In the genomic region with DNA sequence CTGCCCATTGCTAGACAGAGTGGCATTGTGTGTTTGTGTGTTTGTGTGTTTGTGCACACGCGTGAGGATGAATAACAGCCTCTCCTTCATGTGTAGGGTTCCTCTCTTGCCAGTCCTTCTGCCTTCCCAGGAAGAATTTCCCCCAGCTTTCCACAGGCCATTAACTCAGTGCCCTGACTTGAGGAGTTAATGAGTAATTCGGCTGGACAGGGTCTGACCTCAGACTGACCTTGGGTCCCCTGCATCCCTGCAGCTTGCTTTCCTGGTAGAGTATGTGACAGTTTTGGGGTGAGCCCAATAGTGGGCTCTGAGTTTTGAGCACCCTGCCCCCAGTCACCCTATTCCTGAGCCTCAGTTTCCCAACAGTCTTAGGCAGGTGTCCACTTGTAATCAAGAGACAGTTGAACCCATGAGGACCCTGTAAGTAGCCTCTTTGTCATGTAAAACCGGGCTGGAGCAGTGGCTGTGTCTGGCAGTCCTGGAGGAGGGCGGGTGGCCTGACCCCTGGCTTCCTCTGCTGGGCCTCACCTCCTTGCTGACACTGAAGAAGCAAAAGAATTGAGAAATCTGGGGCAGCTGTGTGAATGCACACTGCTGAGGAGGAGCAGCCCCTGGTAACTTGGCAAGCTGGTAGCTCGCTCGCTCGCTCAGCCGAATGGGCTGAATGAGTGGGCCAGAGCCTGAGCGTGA, we compare ENCODE assay signal across 9 mouse cellular contexts. TPM values are rescaled to one million over a fixed set of nuclear protein-coding genes. Genes with fewer than 3 reads are reported as not detected.
DNase-seq lines count a peak whose midpoint lies in the region; ATAC-seq and TF ChIP-seq lines count a peak whose summit lies in the region.
"Had no signal": no experiment of that assay in that cellular context is flagged by ENCODE, and none has a peak within 500 bp of the region (broad histone marks: within the 10 kb centered on the region; RNA-seq: fewer than 3 reads in every experiment).

No protein-coding gene starts in this region.

- peaks cover 7% of the 10 kb centered on the region; the same call in 1 of the 2 replicates for H3K36me3 ChIP-seq in hindbrain, embryonic 10.5 days
- H3K36me3 ChIP-seq in hindbrain, embryonic 14.5 days (replicated peaks; ENCODE audit: control insufficient read depth, insufficient read depth) = no peaks in the 10 kb centered on the region
- H3K36me3 ChIP-seq in kidney, adult 2 months (ENCODE audit: control insufficient read depth, insufficient read depth, low read length) = no peaks in the 10 kb centered on the region
- no peaks in the 10 kb centered on the region for H3K36me3 ChIP-seq in neural tube, embryonic 13.5 days

- no peak overlapping the region for H3K9ac ChIP-seq in hindbrain, embryonic 14.5 days
- no peak overlapping the region for H3K9ac ChIP-seq in neural tube, embryonic 13.5 days

- peak overlapping the region; percentile 93 for H3K27ac ChIP-seq in hindbrain, embryonic 10.5 days
- no peak overlapping the region for H3K27ac ChIP-seq in hindbrain, embryonic 14.5 days
- 0 out of 2 replicates have a peak overlapping the region, but pooled peaks have one; percentile 13 for H3K27ac ChIP-seq in cortical plate, adult 2 months (ENCODE audit: insufficient read depth, low read length)
- H3K27ac ChIP-seq in kidney, adult 2 months (ENCODE audit: insufficient read depth, low read depth, low read length) = peak overlapping the region; percentile 97
- peak overlapping the region; percentile 79; the same call in 1 of the 2 replicates for H3K27ac ChIP-seq in neural tube, embryonic 13.5 days (replicated peaks)

- TF ChIP-seq POLR2A in cortical plate, adult 2 months (IDR thresholded peaks at IDR 0.05; ENCODE audit: extremely low read depth, insufficient read depth, low read length) = no peak
- TF ChIP-seq POLR2A in kidney, adult 2 months (IDR thresholded peaks at IDR 0.05; ENCODE audit: low read depth, low read length) = no peak

- no peak for ATAC-seq in hindbrain, embryonic 14.5 days (ENCODE audit: low FRiP score)
- ATAC-seq in neural tube, embryonic 13.5 days (ENCODE audit: low read depth) = no peak
- no peak for ATAC-seq in activated CD4-positive, CD25-positive, alpha-beta regulatory T cell, adult 4 months

- 21% methylated on average over 10 of the region's 10 CpGs for WGBS in hindbrain, embryonic 10.5 days
- 30% methylated on average over 10 of the region's 10 CpGs for WGBS in hindbrain, embryonic 14.5 days
- WGBS in kidney, adult 2 months = 27% methylated on average over 10 of the region's 10 CpGs
- WGBS in neural tube, embryonic 13.5 days = 23% methylated on average over 10 of the region's 10 CpGs

- H3K27me3 ChIP-seq in hindbrain, embryonic 10.5 days (ENCODE audit: insufficient read depth, poor library complexity, severe bottlenecking) = no peaks in the 10 kb centered on the region
- H3K27me3 ChIP-seq in hindbrain, embryonic 14.5 days (ENCODE audit: control insufficient read depth, insufficient read depth, low read length) = no peaks in the 10 kb centered on the region
- H3K27me3 ChIP-seq in kidney, adult 2 months (replicated peaks; ENCODE audit: control insufficient read depth, insufficient read depth, low read length) = no peaks in the 10 kb centered on the region
- H3K27me3 ChIP-seq in neural tube, embryonic 13.5 days = no peaks in the 10 kb centered on the region

- no peak overlapping the region for H3K4me2 ChIP-seq in hindbrain, embryonic 14.5 days (replicated peaks)
- no peak overlapping the region for H3K4me2 ChIP-seq in neural tube, embryonic 13.5 days

- H3K4me3 ChIP-seq in hindbrain, embryonic 10.5 days = 0 out of 2 replicates have a peak overlapping the region, but pooled peaks have one; percentile 30
- no peak overlapping the region for H3K4me3 ChIP-seq in hindbrain, embryonic 14.5 days (replicated peaks; ENCODE audit: low read length)
- no peak overlapping the region for H3K4me3 ChIP-seq in cortical plate, adult 2 months (ENCODE audit: insufficient read depth, low read length)
- H3K4me3 ChIP-seq in kidney, adult 2 months (ENCODE audit: insufficient read depth, low read depth, low read length) = no peak overlapping the region
- no peak overlapping the region for H3K4me3 ChIP-seq in neural tube, embryonic 13.5 days
- H3K4me3 ChIP-seq: megakaryocyte, embryonic 14.5 days had no signal

- peaks cover 55% of the 10 kb centered on the region for H3K4me1 ChIP-seq in hindbrain, embryonic 10.5 days (replicated peaks)
- H3K4me1 ChIP-seq in hindbrain, embryonic 14.5 days (replicated peaks; ENCODE audit: control insufficient read depth, insufficient read depth, low read length) = peaks cover 10% of the 10 kb centered on the region; the same call in 1 of the 2 replicates
- 0 out of 2 replicates have a peak, but pooled peaks cover 2% of the 10 kb centered on the region for H3K4me1 ChIP-seq in cortical plate, adult 2 months (ENCODE audit: control insufficient read depth, insufficient read depth, low read length)
- peaks cover 32% of the 10 kb centered on the region for H3K4me1 ChIP-seq in kidney, adult 2 months (ENCODE audit: control insufficient read depth, insufficient read depth, low read length)
- peaks cover 32% of the 10 kb centered on the region for H3K4me1 ChIP-seq in neural tube, embryonic 13.5 days (replicated peaks)

- DNase-seq in hindbrain, embryonic 10.5 days (ENCODE audit: low spot score) = peak; percentile 82
- no peak for DNase-seq in hindbrain, embryonic 14.5 days (ENCODE audit: low spot score)
- peak; percentile 94 for DNase-seq in kidney, adult 2 months
- DNase-seq in cerebellum, postnatal 10 days = no peak
- DNase-seq in thymus, postnatal 36 days = no peak

- no peak for TF ChIP-seq CTCF in cortical plate, adult 2 months (IDR thresholded peaks at IDR 0.05; ENCODE audit: extremely low read depth, insufficient read depth, low read length)
- no peak for TF ChIP-seq CTCF in kidney, adult 2 months (conservative IDR thresholded peaks at IDR 0.05; ENCODE audit: insufficient read depth, insufficient read length, low read depth, low read length)

- peaks cover 29% of the 10 kb centered on the region for H3K9me3 ChIP-seq in hindbrain, embryonic 10.5 days
- peaks cover 4% of the 10 kb centered on the region; the same call in 1 of the 2 replicates for H3K9me3 ChIP-seq in hindbrain, embryonic 14.5 days (ENCODE audit: control insufficient read depth, low read length)
- peaks cover 20% of the 10 kb centered on the region for H3K9me3 ChIP-seq in neural tube, embryonic 13.5 days

RNA-seq across cellular contexts. Expression of a gene that starts 43.5 kb away (rescaled TPM):
- 3.1 and 3.4 TPM in 2 replicates for polyA plus RNA-seq in hindbrain, embryonic 10.5 days (2016; fragmentation: Nextera tagmentation; extraction: Ambion mirVana)
- 0.87 and 2.1 TPM in 2 replicates for polyA plus RNA-seq in hindbrain, embryonic 14.5 days (2014; fragmentation: Nextera tagmentation; extraction: Ambion mirVana)
- polyA plus RNA-seq in cortical plate, adult 2 months (2012; rRNA removed) = 13.5 and 17.5 TPM in 2 replicates
- 1.7 and 4.1 TPM in 2 replicates for polyA plus RNA-seq in kidney, adult 2 months (2012; rRNA removed)
- polyA plus RNA-seq in neural tube, embryonic 13.5 days (2015; fragmentation: Nextera tagmentation; extraction: Ambion mirVana) = 0.91 and 1.3 TPM in 2 replicates
- under 1 TPM; 0.73 to 0.76 TPM for polyA plus RNA-seq in activated CD4-positive, CD25-positive, alpha-beta regulatory T cell, adult 4 months (2017; shearing (Covaris generic))

RNA-seq across cellular contexts. Expression of a gene that starts 47.6 kb away (rescaled TPM):
- polyA plus RNA-seq in hindbrain, embryonic 10.5 days (2016; fragmentation: Nextera tagmentation; extraction: Ambion mirVana) = 125 and 134 TPM in 2 replicates
- 102 and 103 TPM in 2 replicates for polyA plus RNA-seq in hindbrain, embryonic 14.5 days (2014; fragmentation: Nextera tagmentation; extraction: Ambion mirVana)
- 47.1 TPM in 2 replicates for polyA plus RNA-seq in cortical plate, adult 2 months (2012; rRNA removed)
- polyA plus RNA-seq in kidney, adult 2 months (2012; rRNA removed) = 26.4 and 27.3 TPM in 2 replicates
- polyA plus RNA-seq in neural tube, embryonic 13.5 days (2015; fragmentation: Nextera tagmentation; extraction: Ambion mirVana) = 101 and 107 TPM in 2 replicates
- polyA plus RNA-seq in activated CD4-positive, CD25-positive, alpha-beta regulatory T cell, adult 4 months (2017; shearing (Covaris generic)) = 10 to 100 TPM; 28.2 to 38.9 TPM

Comparison
In these comparisons a context has a peak if more than half of its experiments do, and no peak if none do; other contexts are left out.
1. DNase-seq: peak in hindbrain, embryonic 10.5 days (single experiment) and kidney, adult 2 months (single experiment); none in hindbrain, embryonic 14.5 days (single experiment), cerebellum, postnatal 10 days (0 of 2) and thymus, postnatal 36 days (0 of 2).